18 mouse cellular contexts compared by ENCODE assay signal in genomic region chr4:135023200-135023599, GRCm38 (mm10).
DNase-seq lines count a peak whose midpoint lies in the region; ATAC-seq and TF ChIP-seq lines count a peak whose summit lies in the region.
"Had no signal": no experiment of that assay in that cellular context is flagged by ENCODE, and none has a peak within 500 bp of the region (broad histone marks: within the 10 kb centered on the region; RNA-seq: fewer than 3 reads in every experiment).

No protein-coding gene starts in this region.

- no peaks in the 10 kb centered on the region for H3K27me3 ChIP-seq in kidney, adult 2 months (replicated peaks; ENCODE audit: control insufficient read depth, insufficient read depth, low read length)
- H3K27me3 ChIP-seq in kidney, embryonic 14.5 days (ENCODE audit: control insufficient read depth, insufficient read depth, low read length): no peaks in the 10 kb centered on the region
- H3K27me3 ChIP-seq in ES-Bruce4 (ENCODE audit: control insufficient read depth, insufficient read depth, low read length, poor library complexity, severe bottlenecking): no peaks in the 10 kb centered on the region
- H3K27me3 ChIP-seq in heart, embryonic 11.5 days (ENCODE audit: control insufficient read depth, insufficient read depth, low read length): peaks cover 21% of the 10 kb centered on the region
- H3K27me3 ChIP-seq in midbrain, embryonic 14.5 days (ENCODE audit: control insufficient read depth, insufficient read depth, low read length): no peaks in the 10 kb centered on the region
- H3K27me3 ChIP-seq: midbrain, embryonic 15.5 days had no signal

- DNase-seq in kidney, adult 2 months: no peak
- peak; percentile 28 for DNase-seq in A20 (ENCODE audit: low read depth, low spot score)
- DNase-seq in induced T-regulatory cell, adult 2 months (ENCODE audit: low read depth): peak; percentile 44
- DNase-seq in midbrain, embryonic 14.5 days: no peak
- DNase-seq: cerebellum, postnatal 25 days; gastrocnemius, postnatal 36 days; kidney, postnatal 25 days; lung, postnatal 4 days; retina, postnatal 1 day; spleen, adult 18-20 months; thymus, postnatal 14 days had no signal

- no peak overlapping the region for H3K9ac ChIP-seq in kidney, embryonic 14.5 days (ENCODE audit: low read depth, low read length)
- no peak overlapping the region for H3K9ac ChIP-seq in ES-Bruce4 (ENCODE audit: low read depth, poor library complexity, severe bottlenecking)
- no peak overlapping the region for H3K9ac ChIP-seq in heart, embryonic 11.5 days (ENCODE audit: low read depth, low read length)
- H3K9ac ChIP-seq in midbrain, embryonic 14.5 days (replicated peaks; ENCODE audit: low read length): no peak overlapping the region
- H3K9ac ChIP-seq: embryonic facial prominence, embryonic 13.5 days; heart, embryonic 15.5 days; midbrain, embryonic 15.5 days had no signal

- no peak overlapping the region for H3K27ac ChIP-seq in kidney, adult 2 months (ENCODE audit: insufficient read depth, low read depth, low read length)
- H3K27ac ChIP-seq in kidney, embryonic 14.5 days (ENCODE audit: low read depth, low read length): no peak overlapping the region
- no peak overlapping the region for H3K27ac ChIP-seq in ES-Bruce4 (ENCODE audit: insufficient read depth, low read length)
- H3K27ac ChIP-seq in heart, embryonic 11.5 days (ENCODE audit: low read depth, low read length): no peak overlapping the region
- no peak overlapping the region for H3K27ac ChIP-seq in midbrain, embryonic 14.5 days (replicated peaks; ENCODE audit: low read depth, low read length)
- H3K27ac ChIP-seq: embryonic facial prominence, embryonic 13.5 days; heart, embryonic 15.5 days; midbrain, embryonic 15.5 days had no signal

- peak; percentile 21; the same call in 1 of the 2 replicates for TF ChIP-seq CTCF in kidney, adult 2 months (conservative IDR thresholded peaks at IDR 0.05; ENCODE audit: insufficient read depth, insufficient read length, low read depth, low read length)
- TF ChIP-seq CTCF in ES-Bruce4 (IDR thresholded peaks at IDR 0.05; ENCODE audit: low read depth, low read length): peak; percentile 43

- H3K4me2 ChIP-seq in kidney, embryonic 14.5 days (replicated peaks; ENCODE audit: low read depth, low read length): no peak overlapping the region
- no peak overlapping the region for H3K4me2 ChIP-seq in heart, embryonic 11.5 days
- H3K4me2 ChIP-seq in midbrain, embryonic 14.5 days (ENCODE audit: low read length): no peak overlapping the region
- H3K4me2 ChIP-seq: embryonic facial prominence, embryonic 13.5 days; heart, embryonic 15.5 days; midbrain, embryonic 15.5 days had no signal

- TF ChIP-seq EP300 in ES-Bruce4 (IDR thresholded peaks at IDR 0.05; ENCODE audit: insufficient read depth, low read depth, low read length): no peak

- no peak overlapping the region for H3K4me3 ChIP-seq in kidney, adult 2 months (ENCODE audit: insufficient read depth, low read depth, low read length)
- H3K4me3 ChIP-seq in kidney, embryonic 14.5 days (ENCODE audit: low read length): no peak overlapping the region
- no peak overlapping the region for H3K4me3 ChIP-seq in ES-Bruce4 (ENCODE audit: low read depth, low read length)
- H3K4me3 ChIP-seq in heart, embryonic 11.5 days (ENCODE audit: low read depth, low read length): no peak overlapping the region
- no peak overlapping the region for H3K4me3 ChIP-seq in midbrain, embryonic 14.5 days (replicated peaks; ENCODE audit: low read depth, low read length)
- H3K4me3 ChIP-seq: embryonic facial prominence, embryonic 13.5 days; heart, embryonic 15.5 days; midbrain, embryonic 15.5 days had no signal

- no peak for TF ChIP-seq POLR2A in kidney, adult 2 months (IDR thresholded peaks at IDR 0.05; ENCODE audit: low read depth, low read length)
- TF ChIP-seq POLR2A in ES-Bruce4 (IDR thresholded peaks at IDR 0.05; ENCODE audit: insufficient read depth, low read length): no peak

- H3K36me3 ChIP-seq in kidney, adult 2 months (ENCODE audit: control insufficient read depth, insufficient read depth, low read length): no peaks in the 10 kb centered on the region
- H3K36me3 ChIP-seq in kidney, embryonic 14.5 days (ENCODE audit: control insufficient read depth, insufficient read depth, low read length): no peaks in the 10 kb centered on the region
- H3K36me3 ChIP-seq in ES-Bruce4 (ENCODE audit: control insufficient read depth, insufficient read depth, low read length, poor library complexity, severe bottlenecking): no peaks in the 10 kb centered on the region
- H3K36me3 ChIP-seq in heart, embryonic 11.5 days (ENCODE audit: control insufficient read depth, insufficient read depth, low read length): no peaks in the 10 kb centered on the region
- no peaks in the 10 kb centered on the region for H3K36me3 ChIP-seq in midbrain, embryonic 14.5 days (ENCODE audit: control insufficient read depth, insufficient read depth, low read length)
- H3K36me3 ChIP-seq: embryonic facial prominence, embryonic 13.5 days; heart, embryonic 15.5 days; midbrain, embryonic 15.5 days had no signal

- no peaks in the 10 kb centered on the region; the same call in 1 of the 2 replicates for H3K9me3 ChIP-seq in kidney, embryonic 14.5 days (ENCODE audit: control insufficient read depth, low read length)
- no peaks in the 10 kb centered on the region for H3K9me3 ChIP-seq in ES-Bruce4 (replicated peaks; ENCODE audit: control insufficient read depth, insufficient read depth, low read length, poor library complexity, severe bottlenecking)
- no peaks in the 10 kb centered on the region for H3K9me3 ChIP-seq in heart, embryonic 11.5 days (replicated peaks; ENCODE audit: control insufficient read depth, low read length)
- H3K9me3 ChIP-seq in midbrain, embryonic 14.5 days (ENCODE audit: control insufficient read depth, low read length): no peaks in the 10 kb centered on the region
- H3K9me3 ChIP-seq: embryonic facial prominence, embryonic 13.5 days; heart, embryonic 15.5 days; midbrain, embryonic 15.5 days had no signal

- ATAC-seq in kidney, embryonic 14.5 days (ENCODE audit: low FRiP score, low TSS enrichment): no peak
- no peak for ATAC-seq in heart, embryonic 11.5 days (replicated peaks; ENCODE audit: insufficient number of reproducible peaks, low FRiP score, low TSS enrichment)
- ATAC-seq in midbrain, embryonic 14.5 days (ENCODE audit: low FRiP score, low TSS enrichment): no peak
- ATAC-seq: forebrain, embryonic 14.5 days; midbrain, embryonic 15.5 days had no signal

- no peaks in the 10 kb centered on the region for H3K4me1 ChIP-seq in kidney, adult 2 months (ENCODE audit: control insufficient read depth, insufficient read depth, low read length)
- no peaks in the 10 kb centered on the region for H3K4me1 ChIP-seq in kidney, embryonic 14.5 days (ENCODE audit: control insufficient read depth, insufficient read depth, low read length)
- H3K4me1 ChIP-seq in ES-Bruce4 (ENCODE audit: control insufficient read depth, insufficient read depth, low read length): peaks cover 12% of the 10 kb centered on the region
- no peaks in the 10 kb centered on the region for H3K4me1 ChIP-seq in heart, embryonic 11.5 days (ENCODE audit: control insufficient read depth, insufficient read depth, low read length)
- H3K4me1 ChIP-seq in midbrain, embryonic 14.5 days (ENCODE audit: control insufficient read depth, insufficient read depth, low read length): 0 out of 2 replicates have a peak, but pooled peaks cover 2% of the 10 kb centered on the region
- H3K4me1 ChIP-seq: midbrain, embryonic 15.5 days had no signal

- WGBS in kidney, adult 2 months: 97% methylated on average over 5 of the region's 5 CpGs
- 98% methylated on average over 5 of the region's 5 CpGs for WGBS in kidney, embryonic 14.5 days
- WGBS in heart, embryonic 11.5 days (ENCODE audit: insufficient replicate concordance): 86% methylated on average over 5 of the region's 5 CpGs
- 97% methylated on average over 5 of the region's 5 CpGs for WGBS in midbrain, embryonic 14.5 days

Comparison
In these comparisons a context has a peak if more than half of its experiments do, and no peak if none do; other contexts are left out.
1. DNase-seq: peak in A20 (single experiment) and induced T-regulatory cell, adult 2 months (single experiment); none in kidney, adult 2 months (single experiment) and midbrain, embryonic 14.5 days (single experiment).